Mouse (Mus musculus): ENCODE measurements around the gene Slc44a3.

Gene Slc44a3

GRCm38 (mm10) chr3:121461477-121461876 lies 70.7 kb downstream of the Slc44a3 start:
- no peak for DNase-seq (ENCODE audit: low spot score in 2 of 2)

- no peak for DNase-seq (ENCODE audit: low spot score in 2 of 2)
Measured at GRCm38 (mm10) chr3:121460473-121461193, 71.6 kb downstream of the Slc44a3 start.

DNA sequence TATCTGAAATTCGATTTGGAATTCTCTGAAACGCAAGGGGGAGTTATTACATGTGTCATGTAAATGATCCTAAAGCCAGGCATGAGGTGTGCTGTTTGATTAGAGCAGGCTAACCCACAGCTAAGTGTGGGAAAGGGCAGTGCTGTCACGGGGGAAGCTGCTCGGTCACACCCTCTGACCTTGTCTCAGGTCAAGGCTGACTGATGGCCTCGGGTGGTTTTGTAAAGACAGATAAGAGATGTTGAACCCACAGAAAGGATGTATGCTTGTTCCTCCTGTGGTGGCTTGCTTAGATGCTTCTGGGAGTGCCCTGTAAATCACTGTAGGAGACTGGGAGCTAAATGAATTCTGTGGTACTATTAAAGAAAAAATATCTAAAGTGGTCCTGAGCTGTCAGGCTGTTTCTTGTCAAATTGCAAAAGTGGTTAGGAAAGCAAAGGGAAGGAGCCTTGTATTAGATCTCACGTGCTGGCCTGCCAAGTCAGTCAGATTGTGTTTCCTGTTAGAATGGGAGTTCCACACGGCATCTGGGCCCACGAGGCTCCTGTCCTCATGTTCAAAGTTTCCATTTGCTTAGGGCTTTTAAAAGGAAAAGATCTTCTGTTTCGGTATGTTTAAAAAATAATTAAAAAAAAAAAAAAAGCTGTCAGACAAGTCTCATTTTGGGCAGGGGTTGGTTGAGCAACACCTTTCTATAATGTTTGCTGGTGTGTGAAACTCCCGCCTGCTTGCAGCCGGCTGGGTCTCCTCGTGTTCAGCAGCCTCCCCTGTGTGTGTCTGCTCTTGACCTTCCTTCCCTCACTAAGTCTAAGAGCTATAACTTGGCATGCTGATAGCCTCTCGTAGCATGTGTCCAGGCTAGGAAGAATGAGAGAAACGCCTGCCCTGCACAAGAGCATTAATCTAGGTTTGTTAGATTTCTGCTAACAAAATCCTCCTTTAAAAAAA lies 73.4 kb downstream of the Slc44a3 start:
- DNase-seq (ENCODE audit: low spot score in 2 of 2): no peak

DNA sequence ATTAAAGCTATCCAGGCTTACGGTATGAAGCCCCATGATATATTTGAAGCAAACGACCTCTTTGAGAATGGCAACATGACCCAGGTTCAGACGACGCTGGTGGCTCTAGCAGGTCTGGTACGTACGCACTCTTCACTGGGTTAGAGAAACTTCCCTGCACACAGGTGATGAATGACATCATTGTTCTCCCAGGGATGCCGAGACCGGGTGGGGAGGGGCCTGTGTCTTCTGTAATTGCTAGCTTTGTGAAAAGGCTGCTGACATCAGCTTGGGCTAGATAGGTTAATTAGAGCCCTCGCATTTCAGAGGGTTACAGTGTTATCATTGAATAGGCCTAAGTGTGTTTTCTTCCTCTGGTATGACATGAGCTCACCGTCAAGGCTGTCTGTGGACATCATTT lies 80.8 kb downstream of the Slc44a3 start:
- no peak for DNase-seq (ENCODE audit: low spot score in 2 of 2)

DNA sequence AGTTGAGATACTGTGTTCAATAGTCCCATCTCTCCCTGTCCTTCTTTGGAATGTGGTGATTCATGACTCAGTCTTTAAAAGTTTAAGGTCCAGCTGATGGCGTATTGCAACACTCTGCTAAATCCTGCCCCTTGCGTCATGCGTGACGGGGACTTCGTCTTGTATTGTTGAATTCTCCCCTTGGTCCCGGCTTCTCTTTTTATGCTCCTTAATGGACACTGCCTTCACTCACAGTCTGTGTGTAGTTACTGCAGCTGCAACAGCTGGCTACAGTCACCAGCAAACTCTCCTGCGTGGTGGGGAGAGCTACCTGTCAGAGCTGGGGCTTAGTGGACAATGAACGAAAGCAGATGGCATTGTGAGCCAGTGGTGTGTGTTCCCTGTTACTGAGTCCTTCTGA lies 82.7 kb downstream of the Slc44a3 start:
- DNase-seq (ENCODE audit: low spot score in 2 of 2): no peak

GRCm38 (mm10) chr3:121448606-121449005 lies 83.6 kb downstream of the Slc44a3 start:
- no peak for DNase-seq (ENCODE audit: low spot score in 2 of 2)

DNA sequence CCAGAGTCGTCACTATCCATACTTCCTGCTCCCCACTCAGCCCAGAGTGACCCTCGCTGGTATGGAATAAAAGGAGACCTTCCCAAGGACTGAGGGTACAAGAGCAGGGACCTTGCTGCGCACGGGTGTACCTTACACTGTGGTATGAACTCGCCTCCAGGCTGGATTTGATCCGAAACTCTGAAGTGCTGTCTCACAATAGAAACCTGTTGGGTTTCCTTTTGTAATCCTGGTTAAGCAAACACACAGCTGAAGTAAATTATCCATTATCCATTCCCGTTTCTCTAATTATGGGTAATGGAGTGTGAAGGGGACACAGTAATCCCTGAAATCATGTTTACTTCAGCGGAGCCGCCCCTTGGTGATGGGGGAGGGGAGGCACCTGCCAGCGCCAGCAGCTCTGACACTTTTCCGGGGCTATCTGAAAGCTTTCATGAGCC lies 84.2 kb downstream of the Slc44a3 start:
- DNase-seq (ENCODE audit: low spot score in 2 of 2): no peak

GRCm38 (mm10) chr3:121446454-121446853 lies 85.8 kb downstream of the Slc44a3 start:
- DNase-seq (ENCODE audit: low spot score in 2 of 2): no peak

DNA sequence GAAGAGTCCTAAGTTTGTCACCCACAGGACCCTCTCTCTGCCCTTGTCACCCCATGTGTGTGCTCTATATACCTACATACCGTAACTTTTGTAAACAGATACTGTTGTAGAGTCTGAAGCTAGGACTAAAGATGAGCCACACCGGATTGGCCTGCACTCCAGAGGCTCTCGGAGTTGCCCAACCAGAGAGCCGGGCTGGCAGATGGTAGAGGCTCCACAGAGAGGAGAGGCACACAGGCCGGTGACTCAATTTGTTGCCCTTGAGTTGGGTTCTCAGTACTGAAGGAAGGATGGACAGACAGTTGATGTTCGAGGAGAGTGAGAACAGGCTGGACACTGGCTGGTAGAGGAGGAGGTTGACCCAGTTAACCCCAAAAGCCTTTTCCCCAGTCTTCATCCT lies 87.8 kb downstream of the Slc44a3 start:
- DNase-seq (ENCODE audit: low spot score in 2 of 2): no peak

- no peak for DNase-seq (ENCODE audit: low spot score in 2 of 2)
Measured at GRCm38 (mm10) chr3:121443861-121444271, 88.3 kb downstream of the Slc44a3 start.

DNA sequence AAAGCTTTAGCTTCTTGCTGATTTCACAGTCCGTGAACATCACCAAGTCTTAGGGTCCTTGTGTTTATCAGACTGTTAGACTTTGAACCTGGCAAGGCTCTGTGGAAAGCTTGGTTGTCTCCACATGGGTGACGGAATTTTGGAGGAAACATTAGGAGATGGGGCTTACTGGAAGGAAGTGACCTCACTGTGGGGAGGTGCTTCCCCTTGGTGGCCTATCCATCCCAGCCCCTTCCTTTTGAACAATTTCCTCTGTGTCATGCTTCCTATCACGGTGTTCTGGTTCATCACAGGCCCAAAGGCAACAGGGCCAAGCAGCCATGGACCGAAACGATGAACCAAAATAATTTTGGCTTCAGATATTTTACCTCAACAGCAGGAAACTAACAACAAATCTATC lies 89.9 kb downstream of the Slc44a3 start:
- DNase-seq (ENCODE audit: low spot score in 2 of 2): no peak

DNA sequence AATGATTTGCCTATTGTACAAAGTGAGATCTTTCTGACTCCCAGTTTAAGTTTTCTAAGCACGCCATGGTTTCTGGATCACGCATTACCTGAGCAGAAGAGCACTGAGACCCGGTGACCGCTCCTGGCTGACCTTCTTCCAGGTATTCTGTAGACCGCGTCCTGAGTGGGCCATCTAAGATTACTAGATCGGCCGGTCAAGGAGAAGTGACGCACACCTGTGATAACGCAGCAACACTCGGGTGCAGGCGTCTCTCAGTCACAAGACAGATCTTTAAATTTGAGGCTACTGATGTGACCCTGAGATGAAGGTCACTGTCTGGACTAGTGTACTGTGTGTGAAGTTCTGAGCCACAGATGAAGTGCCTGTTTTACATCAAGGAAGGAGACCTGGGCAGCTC lies 90.7 kb downstream of the Slc44a3 start:
- DNase-seq (ENCODE audit: low spot score in 2 of 2): no peak

GRCm38 (mm10) chr3:121439623-121440161 lies 92.5 kb downstream of the Slc44a3 start:
- no peak for DNase-seq (ENCODE audit: low spot score in 2 of 2)

- DNase-seq (ENCODE audit: low spot score in 2 of 2): no peak
Measured at GRCm38 (mm10) chr3:121437996-121438395, 94.2 kb downstream of the Slc44a3 start.

DNA sequence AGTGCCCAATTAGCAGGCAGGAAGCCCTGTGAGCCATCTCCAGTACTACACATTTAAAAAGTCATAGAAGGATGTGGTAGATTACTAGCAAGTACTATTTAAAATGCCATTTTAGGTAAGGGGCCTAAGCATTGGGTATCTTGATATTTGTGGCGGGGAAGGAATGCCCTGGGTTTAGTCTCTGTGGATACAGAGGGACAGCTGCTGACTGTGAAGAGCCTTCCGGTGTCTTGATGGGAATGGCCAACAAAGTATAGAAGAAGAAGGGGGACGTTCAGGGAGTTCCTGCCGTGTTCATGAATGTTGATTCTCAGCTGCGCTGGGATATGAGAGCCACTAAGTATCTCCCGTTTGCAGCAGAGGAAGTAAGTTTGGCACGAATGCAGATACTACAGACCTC lies 95.1 kb downstream of the Slc44a3 start:
- no peak for DNase-seq (ENCODE audit: low spot score in 2 of 2)

- no peak for DNase-seq (ENCODE audit: low spot score in 2 of 2)
Measured at GRCm38 (mm10) chr3:121435296-121435695, 96.9 kb downstream of the Slc44a3 start.

DNA sequence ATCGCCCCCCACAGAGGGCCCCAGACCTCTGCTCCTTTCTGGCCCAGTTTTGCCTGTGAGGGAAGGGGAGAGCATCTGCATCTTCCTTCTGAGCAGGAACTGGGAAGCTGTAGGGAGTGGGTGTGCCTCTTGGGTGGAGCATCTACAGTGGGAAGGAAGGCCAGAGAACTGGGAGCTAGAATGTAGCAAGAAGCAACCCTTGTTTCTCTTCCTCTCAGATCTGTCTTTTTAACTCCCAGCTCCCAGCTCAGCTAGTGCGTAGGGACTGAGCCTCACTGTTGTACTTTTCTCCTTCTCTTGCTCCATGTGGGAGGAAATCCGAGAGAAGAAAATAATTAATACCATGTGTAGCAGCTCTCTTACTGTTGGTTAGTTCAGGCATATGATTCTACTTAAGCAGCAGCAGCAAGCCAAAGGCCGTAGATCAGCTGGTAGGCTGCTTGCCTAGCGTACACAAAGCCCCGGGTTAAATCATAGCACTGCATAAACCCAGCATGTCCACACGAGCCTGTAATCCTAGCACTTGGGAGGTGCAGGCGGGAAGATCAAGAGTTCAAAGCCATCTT lies 98.2 kb downstream of the Slc44a3 start:
- DNase-seq (ENCODE audit: low spot score in 2 of 2): no peak

DNA sequence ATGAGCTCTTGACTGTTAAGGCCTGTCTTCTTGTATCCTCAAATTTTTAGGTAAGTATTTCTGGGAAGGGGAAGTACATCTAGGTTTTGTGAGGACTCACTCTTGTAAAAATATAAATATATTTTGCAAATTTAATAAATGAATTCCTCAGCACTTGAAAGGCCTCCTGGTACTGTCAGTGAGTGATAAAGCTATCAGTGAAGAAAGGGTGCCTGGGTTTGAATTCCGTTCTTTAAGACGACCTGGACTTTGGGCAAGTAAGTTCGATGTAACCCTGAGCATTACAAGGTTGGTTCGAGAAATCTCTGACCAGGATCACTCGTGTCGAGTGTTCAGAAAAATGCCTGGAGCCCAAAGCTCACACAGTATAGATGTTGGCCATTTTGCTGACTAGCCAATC lies 98.8 kb downstream of the Slc44a3 start:
- DNase-seq (ENCODE audit: low spot score in 2 of 2): no peak

GRCm38 (mm10) chr3:121430289-121430936 lies 101.8 kb downstream of the Slc44a3 start:
- no peak for DNase-seq (ENCODE audit: low spot score in 2 of 2)

GRCm38 (mm10) chr3:121429469-121429868 lies 102.7 kb downstream of the Slc44a3 start:
- no peak for DNase-seq (ENCODE audit: low spot score in 2 of 2)

DNA sequence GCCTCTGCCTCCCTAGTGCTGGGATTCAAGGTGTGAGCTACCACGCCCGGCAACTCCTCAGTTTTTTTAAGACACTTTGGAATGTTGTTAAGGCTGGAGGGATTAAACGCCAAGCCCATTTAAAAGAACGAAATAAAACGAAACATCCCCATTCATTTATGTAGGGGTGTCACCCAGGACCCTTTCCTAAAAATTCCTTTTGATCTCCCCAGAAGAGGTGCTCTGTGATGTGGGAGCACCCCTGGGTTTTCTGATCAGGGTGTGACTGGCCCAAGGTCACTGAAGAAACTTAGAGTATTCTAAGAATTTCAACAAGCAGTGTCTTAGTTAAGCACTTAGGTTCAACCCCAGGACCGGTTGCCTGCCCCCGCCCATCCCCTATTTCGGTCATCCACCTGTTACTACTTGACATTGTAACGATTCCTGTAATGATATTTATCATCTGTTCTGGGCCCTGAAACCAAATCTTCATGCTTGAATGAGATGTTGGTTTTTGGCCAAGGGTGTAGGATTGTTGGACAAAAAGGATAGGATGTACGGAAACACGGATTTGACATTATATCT lies 103.4 kb downstream of the Slc44a3 start:
- DNase-seq (ENCODE audit: low spot score in 2 of 2): no peak
